Mouse (Mus musculus) right cerebral cortex, postnatal 14 days (tissue): ENCODE data around the gene Gm21897.
"Not testable (repeated sequence)": the region's sequence is repeated elsewhere in the genome, so short reads cannot be mapped to it uniquely, and the experiment has no call there.

Experiments
- DNase-seq: peaks from one replicate; pipeline ENCODE4 v3.0.0; 2022

Gm21897 gene

DNA sequence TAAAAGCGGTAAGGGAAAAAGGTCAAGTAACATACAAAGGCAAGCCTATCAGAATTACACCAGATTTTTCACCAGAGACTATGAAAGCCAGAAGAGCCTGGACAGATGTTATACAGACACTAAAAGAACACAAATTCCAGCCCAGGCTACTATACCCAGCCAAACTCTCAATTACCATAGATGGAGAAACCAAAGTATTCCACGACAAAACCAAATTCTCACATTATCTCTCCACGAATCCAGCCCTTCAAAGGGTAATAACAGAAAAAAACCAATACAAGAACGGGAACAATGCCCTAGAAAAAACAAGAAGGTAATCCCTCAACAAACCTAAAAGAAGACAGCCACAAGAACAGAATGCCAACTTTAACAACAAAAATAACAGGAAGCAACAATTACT lies at the start of gene Gm21897:
TSS of gene Gm21897 (plus strand) at position 301 of the 400 bp plus-strand sequence.
- not testable (repeated sequence) for DNase-seq

GRCm38 (mm10) chr16:15272291-15272690 lies 45.0 kb upstream of the Gm21897 start:
- DNase-seq = no peak

GRCm38 (mm10) chr16:15277461-15277860 lies 39.8 kb upstream of the Gm21897 start:
- no peak for DNase-seq

- DNase-seq = no peak
Observed at GRCm38 (mm10) chr16:15293041-15293440, 24.2 kb upstream of the Gm21897 start.

DNA sequence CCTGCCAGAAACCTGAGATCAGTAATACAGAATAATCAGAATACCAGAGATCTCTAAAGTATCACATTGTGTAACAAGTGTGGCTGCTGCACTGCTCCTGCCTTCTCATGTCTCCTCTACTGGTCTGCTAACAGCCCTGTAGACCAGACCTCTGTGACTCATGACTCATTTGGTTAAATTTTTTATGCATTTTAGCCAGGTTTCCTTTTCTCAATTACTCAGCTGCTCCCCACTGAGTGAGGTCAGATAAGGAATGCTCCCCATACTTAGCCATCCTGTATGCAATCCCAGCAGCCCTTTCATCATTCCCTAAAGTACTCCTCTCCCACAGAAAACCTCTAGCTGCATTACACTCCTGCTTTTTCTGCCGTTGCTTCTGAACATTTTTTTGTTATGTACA lies 23.0 kb upstream of the Gm21897 start:
- no peak for DNase-seq

GRCm38 (mm10) chr16:15294911-15295659 lies 22.2 kb upstream of the Gm21897 start:
- DNase-seq = no peak

GRCm38 (mm10) chr16:15334526-15334925 lies 17.3 kb downstream of the Gm21897 start:
- no peak for DNase-seq

DNA sequence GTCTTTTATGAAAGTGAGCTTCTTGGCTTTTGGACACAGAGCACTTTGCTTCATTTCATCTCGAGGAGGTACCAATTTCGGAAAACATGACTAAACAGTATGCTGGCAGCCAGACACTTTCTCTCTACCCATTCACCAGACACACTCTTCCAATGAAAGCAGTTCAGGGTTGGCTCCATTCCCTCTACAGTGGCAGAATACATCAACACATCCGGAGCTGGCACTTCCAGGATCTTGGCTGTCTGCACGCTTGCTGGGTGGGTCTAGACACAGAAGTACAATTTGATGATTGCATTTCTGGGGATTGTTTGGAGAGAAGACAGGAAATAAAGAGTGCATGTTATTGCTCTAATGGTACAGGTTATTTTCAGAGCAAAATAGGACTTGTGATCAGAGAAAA lies 21.8 kb downstream of the Gm21897 start:
- no peak for DNase-seq

DNA sequence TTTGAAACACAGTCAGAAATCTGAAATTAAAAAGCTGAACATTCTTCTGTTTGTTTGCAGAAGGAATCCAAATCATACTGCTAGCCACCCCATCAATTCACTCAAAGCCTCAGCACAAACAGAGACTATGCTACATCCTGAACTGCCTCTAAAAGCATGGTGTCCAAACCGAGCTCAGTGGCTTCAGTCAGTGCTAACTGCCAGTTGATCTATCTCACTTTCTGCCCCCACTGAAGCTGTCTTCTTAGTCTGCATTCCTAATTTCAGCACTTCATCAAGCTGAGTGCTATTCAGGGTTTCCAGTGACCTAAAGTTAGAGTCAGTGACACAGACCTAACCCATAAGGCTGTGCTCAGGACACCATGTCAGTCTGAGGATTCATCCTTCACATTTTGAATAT lies 28.8 kb downstream of the Gm21897 start:
- DNase-seq = no peak

- DNase-seq = no peak
Observed at GRCm38 (mm10) chr16:15349381-15349780, 32.1 kb downstream of the Gm21897 start.

- DNase-seq = no peak
Observed at GRCm38 (mm10) chr16:15351301-15351700, 34.0 kb downstream of the Gm21897 start.

DNA sequence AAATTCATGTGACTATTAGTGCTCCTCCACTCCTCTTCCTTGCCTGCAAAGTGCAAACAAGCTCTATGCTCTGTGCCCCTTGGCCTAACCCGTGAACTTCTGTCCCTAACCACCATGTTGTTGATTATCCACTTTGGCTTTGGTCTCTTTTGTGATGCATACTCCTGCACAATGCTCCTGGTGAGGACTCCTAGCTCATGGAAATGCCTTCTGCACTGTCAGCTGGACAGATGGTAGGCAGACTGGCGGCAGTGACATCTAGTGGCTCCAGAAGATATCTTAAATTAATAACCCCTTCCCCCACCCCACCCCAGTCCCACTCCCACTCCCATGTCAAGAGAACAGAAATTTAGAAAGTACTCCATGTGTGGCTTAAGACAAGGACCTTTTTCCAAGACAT lies 35.1 kb downstream of the Gm21897 start:
- DNase-seq = no peak

DNA sequence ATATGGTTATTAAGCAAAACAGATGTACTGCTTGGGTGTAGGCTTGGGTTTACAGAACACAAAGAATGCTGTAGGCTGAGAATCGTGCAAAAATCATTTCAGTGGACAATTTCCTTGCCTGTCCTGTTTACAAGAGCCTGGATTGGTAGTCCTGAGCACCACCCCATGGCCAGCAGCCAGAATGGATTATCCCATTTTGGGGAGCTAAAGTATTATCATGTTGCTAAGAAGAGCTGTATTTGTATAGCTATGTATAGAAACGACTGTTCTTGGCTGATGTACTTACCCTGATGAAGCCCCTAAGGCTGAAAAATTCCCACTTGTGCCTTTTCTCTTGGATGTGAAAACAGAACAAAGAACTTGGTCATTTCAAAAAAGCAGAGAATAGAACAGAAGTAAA lies 37.6 kb downstream of the Gm21897 start:
- DNase-seq = peak; percentile 10

- DNase-seq = no peak
Observed at GRCm38 (mm10) chr16:15355339-15355738, 38.1 kb downstream of the Gm21897 start.

DNA sequence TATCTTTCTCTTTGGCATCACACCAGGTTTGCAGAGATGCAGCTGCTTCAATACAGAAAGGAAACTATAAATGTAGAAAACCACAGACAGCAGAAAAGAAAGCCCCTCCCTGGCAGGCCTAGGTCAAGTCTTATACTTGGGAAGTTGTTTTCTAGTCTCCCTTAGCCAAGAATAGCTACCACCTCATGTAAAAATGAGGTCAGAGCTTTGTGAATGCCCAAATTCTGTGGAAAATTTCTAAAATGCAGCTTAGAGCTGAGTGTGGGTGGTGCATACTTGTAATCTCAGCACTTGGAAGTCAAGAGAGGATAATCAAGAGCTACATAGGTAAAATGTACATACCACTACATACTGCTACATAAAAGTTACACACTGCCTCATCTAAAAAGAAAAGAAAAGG lies 40.5 kb downstream of the Gm21897 start:
- DNase-seq = no peak

DNA sequence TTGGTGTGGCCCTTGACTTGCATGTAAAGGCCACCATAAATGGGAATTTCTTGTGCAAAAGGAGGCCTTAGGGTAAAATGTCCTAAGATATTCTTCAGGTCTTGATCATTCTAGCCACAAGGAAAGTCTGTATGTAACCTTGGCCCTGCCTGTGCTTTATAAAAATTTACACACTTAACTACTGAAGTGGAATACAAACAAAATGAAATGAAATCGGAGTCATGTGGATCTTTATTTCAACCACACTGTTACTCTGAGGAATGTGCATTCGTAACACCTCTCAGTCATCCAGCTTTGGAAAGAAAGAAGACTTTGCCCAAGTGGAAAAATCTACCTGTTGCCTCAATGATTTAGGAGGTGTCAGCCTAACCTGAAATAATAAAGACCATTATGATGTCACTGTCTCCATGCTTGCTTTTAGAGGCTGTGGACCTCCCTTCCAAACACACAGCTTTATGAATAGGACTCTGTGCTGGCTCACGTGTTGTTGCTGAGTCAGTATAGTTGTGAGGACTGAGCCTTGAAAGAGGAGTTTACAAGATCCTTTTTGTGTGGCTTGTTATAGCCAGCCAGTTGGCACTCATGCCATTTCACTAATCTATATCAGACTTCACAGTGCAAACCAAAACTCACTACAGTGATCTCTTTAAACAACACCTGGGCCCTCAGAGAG lies 42.0 kb downstream of the Gm21897 start:
- DNase-seq = no peak

GRCm38 (mm10) chr16:15360825-15361224 lies 43.6 kb downstream of the Gm21897 start:
- DNase-seq = no peak
